Mouse (Mus musculus) ES-Bruce4 (cell line): Measurements from ENCODE around the gene Ankrd33. TPM values are rescaled to one million over a fixed set of nuclear protein-coding genes. Genes with fewer than 3 reads are reported as not detected.

Source experiments
- H3K27ac ChIP-seq: 2 replicates; pipeline ENCODE4 v1.5.1; 2012; ENCODE audit warnings: low read length, inconsistent platforms; ENCODE audit not compliant: insufficient read depth
- H3K27me3 ChIP-seq: 2 replicates; pipeline ENCODE4 v1.6.1; 2012; ENCODE audit warnings: mild to moderate bottlenecking, low read length, inconsistent platforms; ENCODE audit not compliant: control insufficient read depth, poor library complexity, insufficient read depth, severe bottlenecking
- H3K36me3 ChIP-seq: 2 replicates; pipeline ENCODE4 v1.6.1; 2012; ENCODE audit warnings: inconsistent platforms, mild to moderate bottlenecking, low read length, moderate library complexity; ENCODE audit not compliant: control insufficient read depth, poor library complexity, insufficient read depth, severe bottlenecking
- H3K4me1 ChIP-seq: one replicate; pipeline ENCODE4 v1.8.1; 2011; ENCODE audit warnings: low read length; ENCODE audit not compliant: control insufficient read depth, insufficient read depth
- H3K4me3 ChIP-seq: 2 replicates; pipeline ENCODE4 v1.5.1; 2011; ENCODE audit warnings: low read depth, mild to moderate bottlenecking, low read length
- H3K9ac ChIP-seq: 2 replicates; pipeline ENCODE4 v1.6.1; 2012; ENCODE audit warnings: low read depth, mild to moderate bottlenecking, inconsistent platforms; ENCODE audit not compliant: poor library complexity, severe bottlenecking
- H3K9me3 ChIP-seq: replicated peaks from 2 replicates; pipeline ENCODE4 v1.6.1; 2012; ENCODE audit warnings: mild to moderate bottlenecking, low read length, inconsistent platforms; ENCODE audit not compliant: control insufficient read depth, poor library complexity, insufficient read depth, severe bottlenecking
- CTCF ChIP-seq: IDR thresholded peaks from one replicate; pipeline ENCODE4 v1.8.1; 2011; ENCODE audit warnings: low read depth, low read length
- EP300 ChIP-seq: IDR thresholded peaks from 2 replicates; pipeline ENCODE4 v1.6.1; 2011; ENCODE audit warnings: low read depth, low read length; ENCODE audit not compliant: insufficient read depth
- POLR2A ChIP-seq: IDR thresholded peaks from one replicate; pipeline ENCODE4 v1.8.1; 2011; ENCODE audit warnings: low read length; ENCODE audit not compliant: insufficient read depth
- polyA plus RNA-seq: library from polyadenylated mRNA; stranded (reverse); fragments of >200 nt; gene quantifications from 2 replicates; pipeline ENCODE4 v1.2.4, GENCODE M21; 2011; ENCODE audit warnings: low read depth; ENCODE audit not compliant: missing spikeins, insufficient read depth, insufficient read length

Ankrd33 gene
- polyA plus RNA-seq, 1 experiment: not detected

DNA sequence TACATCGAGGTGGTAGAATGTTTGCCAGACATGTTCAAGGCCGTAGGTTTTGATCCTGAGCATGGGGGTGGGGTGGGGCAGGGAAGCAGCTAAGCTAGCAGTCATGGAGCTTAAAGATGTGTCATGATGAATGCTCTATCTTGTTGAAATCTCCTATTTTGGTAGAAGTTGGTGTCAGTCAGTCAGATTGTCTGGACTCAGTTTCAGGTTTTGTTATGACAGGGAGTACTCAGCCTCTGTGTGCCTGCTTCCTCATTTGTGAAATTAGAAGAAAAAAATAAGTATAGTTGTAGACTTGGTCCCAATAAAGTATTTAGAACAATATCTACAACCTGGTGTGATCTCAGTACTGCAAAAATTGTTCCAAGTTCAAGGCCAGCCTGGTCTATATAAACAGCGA lies 23.1 kb downstream of the Ankrd33 start:
- Histone ChIP-seq H3K27me3 (no peaks in the 10 kb centered on the region), H3K4me1 (peaks cover 10% of the 10 kb centered on the region), H3K36me3 (no peaks in the 10 kb centered on the region), H3K9me3 (no peaks in the 10 kb centered on the region), H3K9ac (no peak overlapping the region), H3K4me3 (no peak overlapping the region), H3K27ac (no peak overlapping the region)
- TF ChIP-seq CTCF (no peak), POLR2A (no peak)

- no peak overlapping the region for H3K4me3 ChIP-seq
Measured at GRCm38 (mm10) chr15:101139885-101140284, 24.3 kb downstream of the Ankrd33 start.

GRCm38 (mm10) chr15:101140587-101140986 lies 25.0 kb downstream of the Ankrd33 start:
- no peaks in the 10 kb centered on the region for H3K9me3 ChIP-seq
- peaks cover 8% of the 10 kb centered on the region for H3K4me1 ChIP-seq
- TF ChIP-seq EP300: no peak
- TF ChIP-seq CTCF: no peak
- TF ChIP-seq POLR2A: no peak
- H3K27ac ChIP-seq: peak overlapping the region; percentile 24
- peak overlapping the region; percentile 44; the same call in 1 of the 2 replicates for H3K4me3 ChIP-seq
- H3K27me3 ChIP-seq: no peaks in the 10 kb centered on the region
- H3K9ac ChIP-seq: 0 out of 2 replicates have a peak overlapping the region, but pooled peaks have one; percentile 10
- no peaks in the 10 kb centered on the region for H3K36me3 ChIP-seq

More at GRCm38 (mm10) chr15:101139885-101140284, 24.3 kb downstream of the Ankrd33 start:
- H3K9ac ChIP-seq: peak overlapping the region; percentile 10; the same call in 1 of the 2 replicates
- no peaks in the 10 kb centered on the region for H3K36me3 ChIP-seq
- H3K27me3 ChIP-seq: no peaks in the 10 kb centered on the region
- H3K27ac ChIP-seq: no peak overlapping the region
- no peaks in the 10 kb centered on the region for H3K9me3 ChIP-seq
- TF ChIP-seq CTCF (no peak), POLR2A (no peak), EP300 (no peak)
- peaks cover 8% of the 10 kb centered on the region for H3K4me1 ChIP-seq

GRCm38 (mm10) chr15:101141061-101141541 lies 25.5 kb downstream of the Ankrd33 start:
- no peaks in the 10 kb centered on the region for H3K27me3 ChIP-seq
- no peaks in the 10 kb centered on the region for H3K36me3 ChIP-seq
- TF ChIP-seq CTCF: no peak
- TF ChIP-seq EP300: peak; percentile 34; the same call in 1 of the 2 replicates
- TF ChIP-seq POLR2A: peak; percentile 91
- H3K4me3 ChIP-seq: peak overlapping the region; percentile 44
- H3K9ac ChIP-seq: 0 out of 2 replicates have a peak overlapping the region, but pooled peaks have one; percentile 10
- H3K9me3 ChIP-seq: no peaks in the 10 kb centered on the region
- peak overlapping the region; percentile 24 for H3K27ac ChIP-seq
- H3K4me1 ChIP-seq: peaks cover 8% of the 10 kb centered on the region

DNA sequence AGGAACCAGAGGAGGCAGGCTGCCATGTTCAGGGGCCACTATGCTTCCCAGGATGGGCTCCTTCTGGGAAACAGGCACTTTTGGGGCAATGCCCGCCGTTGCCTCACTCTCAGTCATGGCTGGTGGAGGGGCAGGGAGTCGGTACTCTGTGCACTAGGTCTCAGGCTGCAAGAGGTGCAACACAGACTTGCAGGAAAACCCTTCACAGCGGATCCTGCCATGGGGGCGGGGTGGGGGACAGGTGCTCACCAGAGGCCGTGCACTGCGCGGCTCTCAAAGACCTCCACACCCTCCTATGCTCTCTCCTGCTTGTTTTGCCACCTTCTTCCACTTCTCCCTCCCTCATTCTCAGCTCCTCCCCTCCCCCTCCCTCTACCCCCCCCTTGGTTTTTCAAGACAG lies 27.1 kb downstream of the Ankrd33 start:
- Histone ChIP-seq H3K27me3 (no peaks in the 10 kb centered on the region), H3K36me3 (no peaks in the 10 kb centered on the region), H3K4me3 (peak overlapping the region; percentile 15; the same call in 1 of the 2 replicates), H3K4me1 (peaks cover 10% of the 10 kb centered on the region), H3K9ac (no peak overlapping the region), H3K27ac (no peak overlapping the region), H3K9me3 (no peaks in the 10 kb centered on the region)
- no peak for TF ChIP-seq EP300
- TF ChIP-seq CTCF: no peak
- TF ChIP-seq POLR2A: no peak

DNA sequence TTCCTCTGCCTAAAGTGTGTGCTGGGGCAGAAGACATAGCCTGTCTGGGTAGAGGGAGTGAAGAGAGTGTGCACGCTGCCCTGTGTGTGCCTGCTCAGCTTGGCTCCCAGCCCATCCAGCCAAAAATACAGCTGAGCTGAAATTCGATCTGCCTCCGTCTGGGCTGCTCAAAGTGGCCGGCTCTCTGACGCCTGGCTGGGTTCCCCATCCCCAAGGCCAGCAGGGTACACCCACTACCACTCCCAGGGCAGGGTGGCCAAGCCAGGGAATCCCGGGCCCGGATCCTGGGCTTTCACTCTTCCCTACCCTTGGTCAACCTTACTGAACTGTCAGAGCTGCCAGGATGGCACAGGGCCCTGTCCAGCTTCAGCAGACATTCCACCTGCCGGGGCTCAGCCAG lies 27.9 kb downstream of the Ankrd33 start:
- no peaks in the 10 kb centered on the region for H3K27me3 ChIP-seq
- no peaks in the 10 kb centered on the region for H3K36me3 ChIP-seq
- no peaks in the 10 kb centered on the region for H3K9me3 ChIP-seq
- no peak overlapping the region for H3K27ac ChIP-seq
- TF ChIP-seq POLR2A: no peak
- no peak overlapping the region for H3K4me3 ChIP-seq
- H3K9ac ChIP-seq: no peak overlapping the region
- H3K4me1 ChIP-seq: peaks cover 11% of the 10 kb centered on the region
